Mouse (Mus musculus): ENCODE measurements around the gene Pkd1l2. TPM values are rescaled to one million over a fixed set of nuclear protein-coding genes. Genes with fewer than 3 reads are reported as not detected.

Pkd1l2 gene
- total and polyA plus RNA-seq, 2 experiments from 2014 or later, result 0.05 to 2.0 TPM

DNA sequence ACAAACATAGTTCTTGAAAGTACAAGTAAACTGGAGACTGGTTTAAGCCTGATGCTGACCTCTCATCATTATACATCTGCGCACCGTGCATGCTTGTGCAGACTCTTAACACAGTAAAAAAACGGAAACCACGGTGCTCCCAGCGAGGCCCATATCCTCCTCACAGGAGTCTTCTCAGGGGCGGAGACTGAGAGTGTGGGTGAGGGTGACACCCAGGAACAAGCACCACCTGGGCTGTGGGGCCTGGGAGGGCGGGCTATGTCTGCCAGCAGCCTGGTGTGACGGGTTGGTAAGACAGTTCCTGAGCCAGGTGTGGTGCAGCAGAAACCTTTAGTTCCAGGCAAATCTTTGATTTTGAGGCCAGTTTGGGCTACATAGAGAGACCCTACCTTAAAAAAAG, 129.8 kb downstream of the Pkd1l2 start:
- Histone ChIP-seq H3K9ac (replicated peaks; ENCODE audit: low read length) (no peak overlapping the region), H3K27me3 (ENCODE audit: insufficient read depth, low read length) (no peaks in the 10 kb centered on the region), H3K9me3 (ENCODE audit: low read length) (no peaks in the 10 kb centered on the region), H3K4me1 (ENCODE audit: insufficient read depth, low read length) (no peaks in the 10 kb centered on the region), H3K4me3 (ENCODE audit: low read length) (no peak overlapping the region), H3K27ac (no peak overlapping the region), H3K36me3 (ENCODE audit: insufficient read depth, low read length) (peaks cover 33% of the 10 kb centered on the region; the same call in 1 of the 2 replicates), H3K4me2 (ENCODE audit: low read depth, low read length) (no peak overlapping the region)
- ATAC-seq, result no peak
- no peak for DNase-seq (ENCODE audit: low spot score)
- WGBS, result 95% methylated on average over 8 of the region's 8 CpGs
- TF ChIP-seq CTCF (IDR thresholded peaks at IDR 0.05; ENCODE audit: low read depth), result no peak

DNA sequence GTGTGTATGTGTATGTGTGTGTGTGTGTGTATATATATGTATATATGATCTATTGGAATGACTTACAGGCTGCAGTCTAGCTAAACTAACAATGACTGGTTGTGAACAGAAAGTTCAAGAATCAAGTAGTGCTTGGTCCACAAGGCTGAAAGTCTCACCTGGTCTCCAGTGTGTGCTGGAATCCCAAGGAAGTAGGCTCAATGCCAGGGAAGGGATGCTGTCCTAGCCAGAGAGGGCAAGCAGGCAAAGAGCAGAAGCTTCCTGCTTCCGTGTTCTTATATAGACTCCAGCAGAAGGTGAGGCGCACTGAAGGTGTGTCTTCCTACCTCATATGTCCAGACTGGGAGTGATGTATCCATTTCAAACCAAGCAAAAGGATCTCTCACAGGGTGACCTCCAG, 130.5 kb downstream of the Pkd1l2 start:
- TF ChIP-seq CTCF (IDR thresholded peaks at IDR 0.05; ENCODE audit: low read depth), result no peak
- 97% methylated on average over 2 of the region's 2 CpGs for WGBS
- Histone ChIP-seq H3K27ac (no peak overlapping the region), H3K4me1 (ENCODE audit: insufficient read depth, low read length) (no peaks in the 10 kb centered on the region), H3K27me3 (ENCODE audit: insufficient read depth, low read length) (no peaks in the 10 kb centered on the region), H3K4me3 (ENCODE audit: low read length) (no peak overlapping the region), H3K9me3 (ENCODE audit: low read length) (no peaks in the 10 kb centered on the region), H3K9ac (replicated peaks; ENCODE audit: low read length) (no peak overlapping the region), H3K36me3 (ENCODE audit: insufficient read depth, low read length) (peaks cover 26% of the 10 kb centered on the region; the same call in 1 of the 2 replicates), H3K4me2 (ENCODE audit: low read depth, low read length) (no peak overlapping the region)
- ATAC-seq, result no peak
- DNase-seq (ENCODE audit: low spot score), result no peak

DNA sequence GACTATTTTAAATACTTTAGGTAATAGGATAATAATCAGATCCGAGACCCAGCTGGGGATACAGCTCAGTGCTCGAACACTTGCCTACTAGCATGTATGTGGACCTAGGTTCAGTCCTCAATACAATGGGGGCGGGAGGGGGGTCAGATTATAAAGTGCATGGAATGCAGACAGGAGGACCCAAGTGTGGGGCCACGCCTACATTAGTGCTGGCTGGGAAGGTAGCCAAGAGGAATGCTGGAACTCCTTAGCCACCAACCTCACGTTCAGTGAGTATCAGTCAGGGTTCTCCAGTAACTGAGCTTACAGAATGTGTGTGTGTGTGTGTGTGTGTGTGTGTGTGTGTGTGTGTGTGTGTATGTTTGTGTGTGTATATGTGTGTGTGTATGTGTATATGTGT, 130.9 kb downstream of the Pkd1l2 start:
- H3K4me2 ChIP-seq (ENCODE audit: low read depth, low read length), result no peak overlapping the region
- H3K4me1 ChIP-seq (ENCODE audit: insufficient read depth, low read length), result no peaks in the 10 kb centered on the region
- no peak for TF ChIP-seq CTCF (IDR thresholded peaks at IDR 0.05; ENCODE audit: low read depth)
- H3K9ac ChIP-seq (replicated peaks; ENCODE audit: low read length), result no peak overlapping the region
- H3K27ac ChIP-seq, result no peak overlapping the region
- no peak for DNase-seq (ENCODE audit: low spot score)
- H3K27me3 ChIP-seq (ENCODE audit: insufficient read depth, low read length), result no peaks in the 10 kb centered on the region
- H3K36me3 ChIP-seq (ENCODE audit: insufficient read depth, low read length), result peaks cover 22% of the 10 kb centered on the region; the same call in 1 of the 2 replicates
- no peak overlapping the region for H3K4me3 ChIP-seq (ENCODE audit: low read length)
- no peaks in the 10 kb centered on the region for H3K9me3 ChIP-seq (ENCODE audit: low read length)
- no peak for ATAC-seq
- WGBS, result 57% methylated on average over 5 of the region's 5 CpGs

DNA sequence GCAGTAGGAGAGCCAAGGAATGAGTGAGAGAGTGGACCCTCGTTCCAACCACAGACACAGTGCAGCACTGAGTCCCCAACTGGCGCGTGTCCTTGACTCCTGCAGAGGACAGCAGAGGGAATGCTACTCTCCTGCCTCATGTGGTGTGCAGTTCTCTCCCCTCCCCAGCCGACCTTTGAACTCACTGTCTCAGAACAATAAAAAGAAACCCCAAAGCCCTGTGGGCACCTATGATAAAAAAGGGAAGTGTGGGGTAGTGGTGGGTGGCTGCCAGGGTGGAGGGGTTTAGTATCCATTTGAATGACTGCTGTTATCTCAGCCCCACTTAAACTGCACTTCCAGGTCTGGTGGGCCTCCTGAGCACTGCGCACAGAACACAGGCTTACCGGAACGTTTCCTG, 134.7 kb downstream of the Pkd1l2 start:
- no peak overlapping the region for H3K9ac ChIP-seq (replicated peaks; ENCODE audit: low read length)
- no peaks in the 10 kb centered on the region for H3K36me3 ChIP-seq (ENCODE audit: insufficient read depth, low read length)
- H3K27ac ChIP-seq, result no peak overlapping the region
- no peak for ATAC-seq
- no peak overlapping the region for H3K4me2 ChIP-seq (ENCODE audit: low read depth, low read length)
- H3K27me3 ChIP-seq (ENCODE audit: insufficient read depth, low read length), result no peaks in the 10 kb centered on the region
- DNase-seq (ENCODE audit: low spot score), result no peak
- no peak for TF ChIP-seq CTCF (IDR thresholded peaks at IDR 0.05; ENCODE audit: low read depth)
- WGBS, result 87% methylated on average over 7 of the region's 7 CpGs
- peaks cover 11% of the 10 kb centered on the region; the same call in 1 of the 2 replicates for H3K4me1 ChIP-seq (ENCODE audit: insufficient read depth, low read length)
- H3K4me3 ChIP-seq (ENCODE audit: low read length), result no peak overlapping the region
- H3K9me3 ChIP-seq (ENCODE audit: low read length), result no peaks in the 10 kb centered on the region

DNA sequence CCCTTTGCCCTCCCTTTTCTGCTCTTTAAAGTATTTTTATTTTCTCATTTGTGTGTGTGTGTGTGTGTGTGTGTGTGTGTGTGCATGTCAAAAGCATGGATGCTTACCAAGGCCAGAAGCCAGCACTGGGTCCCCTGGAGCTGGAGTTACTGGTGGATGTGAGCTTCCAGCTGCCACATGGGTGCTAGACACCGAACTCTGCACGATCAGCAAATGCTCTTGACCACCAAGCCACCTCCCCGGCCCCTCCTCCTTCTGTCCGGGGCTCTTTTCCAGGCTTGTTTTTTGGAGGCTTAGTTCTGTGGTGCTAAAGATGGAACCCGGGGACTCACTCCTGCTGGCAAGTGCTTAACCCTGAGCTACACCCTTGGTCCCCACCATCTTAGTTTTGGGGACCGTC, 135.4 kb downstream of the Pkd1l2 start:
- peaks cover 11% of the 10 kb centered on the region; the same call in 1 of the 2 replicates for H3K4me1 ChIP-seq (ENCODE audit: insufficient read depth, low read length)
- 82% methylated on average over 6 of the region's 6 CpGs for WGBS
- H3K4me3 ChIP-seq (ENCODE audit: low read length), result no peak overlapping the region
- no peaks in the 10 kb centered on the region for H3K9me3 ChIP-seq (ENCODE audit: low read length)
- H3K36me3 ChIP-seq (ENCODE audit: insufficient read depth, low read length), result no peaks in the 10 kb centered on the region
- H3K27ac ChIP-seq, result no peak overlapping the region
- TF ChIP-seq CTCF (IDR thresholded peaks at IDR 0.05; ENCODE audit: low read depth), result no peak
- no peak overlapping the region for H3K9ac ChIP-seq (replicated peaks; ENCODE audit: low read length)
- H3K27me3 ChIP-seq (ENCODE audit: insufficient read depth, low read length), result no peaks in the 10 kb centered on the region
- DNase-seq (ENCODE audit: low spot score) (no peak), ATAC-seq (no peak)
- no peak overlapping the region for H3K4me2 ChIP-seq (ENCODE audit: low read depth, low read length)

DNA sequence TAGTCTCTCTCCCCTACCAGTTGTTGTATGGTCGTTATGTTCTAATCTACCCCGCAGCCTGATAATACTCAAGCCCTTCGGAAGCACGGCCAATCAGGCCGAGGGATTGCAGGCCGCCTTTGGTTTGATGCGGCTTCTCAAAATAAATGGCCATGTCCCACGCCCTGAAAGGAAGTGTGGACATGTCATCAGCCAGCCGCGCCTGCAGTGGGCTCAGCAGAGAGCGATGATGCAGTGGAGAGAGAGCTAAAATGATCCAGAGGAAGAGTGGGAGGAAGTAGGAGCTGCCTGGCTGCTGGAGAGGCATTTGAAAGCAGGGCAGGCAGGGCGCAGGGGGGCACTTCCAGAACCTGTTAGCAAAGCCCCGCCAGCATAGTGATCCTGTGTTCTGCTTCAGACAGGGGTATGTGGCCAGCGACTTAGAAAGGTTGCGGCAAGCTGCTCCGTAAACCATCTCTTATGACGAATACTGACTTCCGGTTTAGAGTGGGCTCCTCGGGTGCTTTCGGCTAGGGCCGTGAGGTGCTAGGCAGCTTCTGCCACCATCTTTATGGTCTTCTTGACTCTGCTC, 135.9 kb downstream of the Pkd1l2 start:
- peaks cover 11% of the 10 kb centered on the region; the same call in 1 of the 2 replicates for H3K4me1 ChIP-seq (ENCODE audit: insufficient read depth, low read length)
- H3K27ac ChIP-seq, result no peak overlapping the region
- whole genome bisulfite sequencing, result 82% methylated on average over 21 of the region's 21 CpGs
- no peak overlapping the region for H3K4me2 ChIP-seq (ENCODE audit: low read depth, low read length)
- DNase-seq (ENCODE audit: low spot score) (no peak), ATAC-seq (no peak)
- TF ChIP-seq CTCF (IDR thresholded peaks at IDR 0.05; ENCODE audit: low read depth), result no peak
- H3K9ac ChIP-seq (replicated peaks; ENCODE audit: low read length), result no peak overlapping the region
- H3K36me3 ChIP-seq (ENCODE audit: insufficient read depth, low read length), result no peaks in the 10 kb centered on the region
- no peaks in the 10 kb centered on the region for H3K9me3 ChIP-seq (ENCODE audit: low read length)
- H3K4me3 ChIP-seq (ENCODE audit: low read length), result no peak overlapping the region
- no peaks in the 10 kb centered on the region for H3K27me3 ChIP-seq (ENCODE audit: insufficient read depth, low read length)

Other genes with a start within 250 kb of the Pkd1l2 start
- gene Cmc2, start 161.0 kb downstream of the Pkd1l2 start, total RNA-seq (2014; rRNA removed), result 12.6 and 16.8 TPM in 2 replicates
- 36.3 TPM in 2 replicates for gene Cmc2, start 161.0 kb downstream of the Pkd1l2 start, polyA plus RNA-seq (2015; fragmentation: Nextera tagmentation; extraction: Ambion mirVana)
- gene Cenpn, start 160.7 kb downstream of the Pkd1l2 start, total RNA-seq (2014; rRNA removed), result 4.3 and 4.7 TPM in 2 replicates
- gene Cenpn, start 160.7 kb downstream of the Pkd1l2 start, polyA plus RNA-seq (2015; fragmentation: Nextera tagmentation; extraction: Ambion mirVana), result 8.4 and 9.8 TPM in 2 replicates
- 40.7 and 47.3 TPM in 2 replicates for gene Atmin, start 139.1 kb downstream of the Pkd1l2 start, total RNA-seq (2014; rRNA removed)
- gene Atmin, start 139.1 kb downstream of the Pkd1l2 start, polyA plus RNA-seq (2015; fragmentation: Nextera tagmentation; extraction: Ambion mirVana), result 18.3 and 20.8 TPM in 2 replicates
- 5.2 and 7.0 TPM in 2 replicates for gene 1700030J22Rik, start 103.5 kb downstream of the Pkd1l2 start, total RNA-seq (2014; rRNA removed)
- 5.7 and 5.8 TPM in 2 replicates for gene 1700030J22Rik, start 103.5 kb downstream of the Pkd1l2 start, polyA plus RNA-seq (2015; fragmentation: Nextera tagmentation; extraction: Ambion mirVana)
- 41.0 and 44.6 TPM in 2 replicates for gene Gcsh, start 88.9 kb downstream of the Pkd1l2 start, total RNA-seq (2014; rRNA removed)
- gene Gcsh, start 88.9 kb downstream of the Pkd1l2 start, polyA plus RNA-seq (2015; fragmentation: Nextera tagmentation; extraction: Ambion mirVana), result 128 and 131 TPM in 2 replicates
- gene Bco1, start 13.4 kb upstream of the Pkd1l2 start, total RNA-seq (2014; rRNA removed), result 0.11 and 0.21 TPM in 2 replicates
- 0.32 and 0.39 TPM in 2 replicates for gene Bco1, start 13.4 kb upstream of the Pkd1l2 start, polyA plus RNA-seq (2015; fragmentation: Nextera tagmentation; extraction: Ambion mirVana)
- gene Gan, start 75.7 kb upstream of the Pkd1l2 start, total RNA-seq (2014; rRNA removed), result 8.5 and 11.1 TPM in 2 replicates
- 4.8 and 5.6 TPM in 2 replicates for gene Gan, start 75.7 kb upstream of the Pkd1l2 start, polyA plus RNA-seq (2015; fragmentation: Nextera tagmentation; extraction: Ambion mirVana)
- gene Cmip, start 174.6 kb upstream of the Pkd1l2 start, total RNA-seq (2014; rRNA removed), result 230 and 250 TPM in 2 replicates
- 160 and 163 TPM in 2 replicates for gene Cmip, start 174.6 kb upstream of the Pkd1l2 start, polyA plus RNA-seq (2015; fragmentation: Nextera tagmentation; extraction: Ambion mirVana)